Mouse (Mus musculus): ENCODE results near the gene Lima1.

- TF ChIP-seq CTCF (conservative IDR thresholded peaks at IDR 0.05; ENCODE audit: low read length), result no peak
- no peak for TF ChIP-seq POU5F1 (IDR thresholded peaks at IDR 0.05; ENCODE audit: borderline replicate concordance, low read length)
Observed at GRCm38 (mm10) chr15:99733186-99733585, 142.1 kb downstream of the Lima1 start.

Measured in E14TG2a.4 (cell line).